Mouse (Mus musculus): Measurements from ENCODE around the gene Wfs1. TPM values are rescaled to one million over a fixed set of nuclear protein-coding genes. Genes with fewer than 3 reads are reported as not detected.

Wfs1 gene
- polyA plus RNA-seq, 1 experiment from 2014 or later = 13.1 TPM

DNA sequence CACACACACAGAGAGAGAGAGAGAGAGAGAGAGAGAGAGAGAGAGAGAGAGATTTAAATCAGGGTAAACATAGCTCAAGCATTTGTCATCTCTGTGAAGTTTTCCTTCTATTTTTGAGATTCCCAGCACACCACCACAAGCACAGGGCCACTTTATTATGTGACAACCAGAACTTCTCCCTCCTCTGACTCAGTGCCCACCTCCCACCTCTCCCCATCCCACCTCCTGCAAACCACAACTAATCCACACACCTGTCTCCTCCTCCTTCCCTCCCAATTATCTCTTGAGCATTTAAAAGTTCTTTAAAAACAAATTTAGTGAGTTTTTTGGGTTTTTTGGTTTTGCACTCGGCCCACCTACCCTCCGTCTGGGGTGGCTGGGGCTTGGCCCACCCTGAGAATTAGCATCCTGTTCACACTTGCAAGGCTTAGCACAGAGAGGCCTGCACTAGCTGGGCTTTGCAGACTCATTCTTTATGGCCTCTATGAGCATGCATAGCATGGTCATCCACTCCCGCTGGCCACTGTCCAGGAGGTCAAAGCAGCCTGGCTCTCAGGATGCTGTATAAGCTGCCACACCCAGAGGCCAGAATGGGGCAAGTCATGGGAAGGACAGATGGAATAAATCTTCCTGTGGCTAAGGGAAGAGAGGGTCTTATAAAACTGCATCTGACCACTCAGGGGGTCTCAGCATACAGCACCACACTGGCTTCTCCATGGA lies 1.8 kb upstream of the Wfs1 start:
- Histone ChIP-seq H3K27me3 (ENCODE audit: control insufficient read depth, insufficient read depth, low read length) (no peaks in the 10 kb centered on the region), H3K4me3 (replicated peaks; ENCODE audit: low read length) (no peak overlapping the region), H3K4me1 (ENCODE audit: control insufficient read depth, insufficient read depth, low read length) (peaks cover 9% of the 10 kb centered on the region), H3K27ac (ENCODE audit: low read length) (no peak overlapping the region), H3K36me3 (ENCODE audit: control insufficient read depth, insufficient read depth, low read length) (no peaks in the 10 kb centered on the region), H3K4me2 (ENCODE audit: low read depth, low read length) (no peak overlapping the region), H3K9me3 (replicated peaks; ENCODE audit: control insufficient read depth, low read length) (no peaks in the 10 kb centered on the region), H3K9ac (ENCODE audit: low read length) (no peak overlapping the region)
- 65% methylated on average over 3 of the region's 3 CpGs for WGBS
- no peak for ATAC-seq (ENCODE audit: insufficient read depth, low FRiP score)

DNA sequence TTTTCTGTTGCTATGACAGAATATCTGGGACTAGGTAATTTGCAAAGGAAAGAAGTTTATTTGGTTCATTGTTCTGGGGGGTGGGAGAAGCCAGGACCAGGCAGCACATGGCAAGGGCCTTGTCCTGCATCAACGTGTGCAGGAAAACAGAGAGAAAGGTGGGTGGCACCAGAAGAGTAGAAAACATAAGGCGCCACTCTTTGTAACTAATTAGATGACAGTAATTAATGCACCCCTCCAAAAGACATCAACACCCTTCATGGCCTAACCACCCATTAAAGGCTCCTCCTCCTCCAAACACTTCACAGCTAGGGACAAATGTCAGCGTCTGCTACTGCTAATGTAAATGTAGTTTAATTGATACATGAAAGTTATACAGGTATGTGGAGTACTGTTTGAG lies 1.2 kb upstream of the Wfs1 start:
- no peaks in the 10 kb centered on the region for H3K9me3 ChIP-seq (replicated peaks; ENCODE audit: control insufficient read depth, low read length)
- no peak overlapping the region for H3K9ac ChIP-seq (ENCODE audit: low read length)
- H3K36me3 ChIP-seq (ENCODE audit: control insufficient read depth, insufficient read depth, low read length) = no peaks in the 10 kb centered on the region
- H3K27me3 ChIP-seq (ENCODE audit: control insufficient read depth, insufficient read depth, low read length) = no peaks in the 10 kb centered on the region
- H3K27ac ChIP-seq (ENCODE audit: low read length) = no peak overlapping the region
- no peak overlapping the region for H3K4me2 ChIP-seq (ENCODE audit: low read depth, low read length)
- H3K4me3 ChIP-seq (replicated peaks; ENCODE audit: low read length) = no peak overlapping the region
- ATAC-seq (ENCODE audit: insufficient read depth, low FRiP score) = no peak
- peaks cover 9% of the 10 kb centered on the region for H3K4me1 ChIP-seq (ENCODE audit: control insufficient read depth, insufficient read depth, low read length)
- WGBS = 49% methylated on average over 3 of the region's 3 CpGs

DNA sequence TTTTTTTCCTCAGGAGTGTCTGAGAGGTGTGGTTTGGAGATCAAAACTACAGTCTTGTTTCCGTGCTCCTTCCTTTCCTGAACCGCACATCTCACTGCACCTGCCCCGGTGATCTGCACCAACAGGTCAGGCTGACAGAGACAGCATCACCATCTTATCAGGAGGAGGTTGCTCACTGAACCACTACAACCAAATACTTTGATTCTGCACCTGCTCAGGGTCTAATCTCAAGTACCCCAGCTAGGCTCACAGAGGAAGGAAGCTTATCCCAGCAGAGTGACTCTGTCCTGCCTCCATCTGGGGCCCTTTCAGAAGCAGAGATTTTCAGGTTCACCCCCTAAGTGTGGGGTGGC lies 596 bp upstream of the Wfs1 start:
- Histone ChIP-seq H3K4me1 (ENCODE audit: control insufficient read depth, insufficient read depth, low read length) (peaks cover 9% of the 10 kb centered on the region), H3K36me3 (ENCODE audit: control insufficient read depth, insufficient read depth, low read length) (no peaks in the 10 kb centered on the region), H3K4me2 (ENCODE audit: low read depth, low read length) (peak overlapping the region; percentile 80), H3K9me3 (replicated peaks; ENCODE audit: control insufficient read depth, low read length) (no peaks in the 10 kb centered on the region), H3K9ac (ENCODE audit: low read length) (no peak overlapping the region), H3K27ac (ENCODE audit: low read length) (peak overlapping the region; percentile 81), H3K27me3 (ENCODE audit: control insufficient read depth, insufficient read depth, low read length) (no peaks in the 10 kb centered on the region), H3K4me3 (replicated peaks; ENCODE audit: low read length) (peak overlapping the region; percentile 88)
- ATAC-seq (ENCODE audit: insufficient read depth, low FRiP score) = no peak
- WGBS = 10% methylated on average over 3 of the region's 3 CpGs

DNA sequence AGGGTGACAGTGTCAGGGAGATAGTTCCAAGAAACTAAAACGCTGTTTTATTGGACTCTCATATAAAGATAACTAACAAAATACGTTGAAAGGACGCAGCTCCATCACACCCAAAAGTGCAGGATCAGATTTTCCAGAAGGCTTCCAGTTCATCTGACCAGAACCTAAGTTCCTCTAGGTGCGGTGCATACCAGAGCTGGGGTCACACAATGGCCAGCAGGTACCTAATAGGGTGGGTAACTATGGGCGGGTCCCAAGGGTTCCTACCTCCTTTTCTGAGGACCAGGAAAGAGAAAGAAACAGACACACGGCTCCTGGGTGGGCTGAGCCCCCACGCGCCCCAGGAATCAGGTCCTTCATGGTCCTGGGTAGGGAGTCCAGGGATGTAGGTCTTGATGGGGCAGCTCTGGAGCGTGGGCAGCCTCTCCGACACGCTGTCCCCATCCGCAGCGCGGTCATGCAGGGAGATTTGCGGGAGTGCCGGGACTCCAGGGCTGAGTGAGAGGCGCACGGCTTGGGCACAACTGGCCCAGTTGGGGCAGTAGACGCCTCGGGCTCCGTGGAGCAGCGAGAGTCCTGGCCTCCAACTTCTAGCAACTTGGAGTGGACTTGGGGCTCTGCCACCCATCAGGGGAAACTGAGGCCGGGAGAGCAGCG lies 753 bp downstream of the Wfs1 start:
- 10% methylated on average over 24 of the region's 24 CpGs for WGBS
- peak overlapping the region; percentile 66 for H3K27ac ChIP-seq (ENCODE audit: low read length)
- peak; percentile 15; the same call in 1 of the 2 replicates for ATAC-seq (ENCODE audit: insufficient read depth, low FRiP score)
- peak overlapping the region; percentile 88 for H3K4me3 ChIP-seq (replicated peaks; ENCODE audit: low read length)
- peaks cover 9% of the 10 kb centered on the region for H3K4me1 ChIP-seq (ENCODE audit: control insufficient read depth, insufficient read depth, low read length)
- H3K27me3 ChIP-seq (ENCODE audit: control insufficient read depth, insufficient read depth, low read length) = no peaks in the 10 kb centered on the region
- H3K9ac ChIP-seq (ENCODE audit: low read length) = peak overlapping the region; percentile 89
- peak overlapping the region; percentile 97 for H3K4me2 ChIP-seq (ENCODE audit: low read depth, low read length)
- no peaks in the 10 kb centered on the region for H3K9me3 ChIP-seq (replicated peaks; ENCODE audit: control insufficient read depth, low read length)
- no peaks in the 10 kb centered on the region for H3K36me3 ChIP-seq (ENCODE audit: control insufficient read depth, insufficient read depth, low read length)

DNA sequence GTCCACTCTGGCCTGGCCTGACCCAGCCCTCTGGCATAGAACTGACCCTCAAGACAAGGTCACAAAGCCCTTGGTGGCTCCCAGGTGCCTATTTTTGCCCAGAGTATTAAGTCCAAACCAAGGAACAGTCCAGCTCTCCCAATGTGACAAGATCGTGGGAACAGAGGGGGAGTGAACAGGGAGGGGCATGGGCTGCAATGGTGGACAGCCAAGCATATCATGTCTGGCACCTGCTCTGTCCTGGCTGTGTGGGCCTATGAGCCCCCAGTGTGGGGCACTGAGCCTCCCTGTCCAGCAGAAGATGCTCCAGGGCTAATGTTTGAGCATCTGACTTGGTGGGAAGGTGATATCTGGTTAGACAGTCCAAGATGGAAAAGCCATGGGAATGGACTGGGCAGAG lies 2.4 kb downstream of the Wfs1 start:
- no peak for ATAC-seq (ENCODE audit: insufficient read depth, low FRiP score)
- H3K9me3 ChIP-seq (replicated peaks; ENCODE audit: control insufficient read depth, low read length) = no peaks in the 10 kb centered on the region
- 57% methylated on average over 1 of the region's 1 CpGs for WGBS
- H3K4me2 ChIP-seq (ENCODE audit: low read depth, low read length) = no peak overlapping the region
- no peak overlapping the region for H3K4me3 ChIP-seq (replicated peaks; ENCODE audit: low read length)
- no peak overlapping the region for H3K27ac ChIP-seq (ENCODE audit: low read length)
- no peaks in the 10 kb centered on the region for H3K36me3 ChIP-seq (ENCODE audit: control insufficient read depth, insufficient read depth, low read length)
- no peak overlapping the region for H3K9ac ChIP-seq (ENCODE audit: low read length)
- H3K4me1 ChIP-seq (ENCODE audit: control insufficient read depth, insufficient read depth, low read length) = peaks cover 9% of the 10 kb centered on the region
- no peaks in the 10 kb centered on the region for H3K27me3 ChIP-seq (ENCODE audit: control insufficient read depth, insufficient read depth, low read length)

DNA sequence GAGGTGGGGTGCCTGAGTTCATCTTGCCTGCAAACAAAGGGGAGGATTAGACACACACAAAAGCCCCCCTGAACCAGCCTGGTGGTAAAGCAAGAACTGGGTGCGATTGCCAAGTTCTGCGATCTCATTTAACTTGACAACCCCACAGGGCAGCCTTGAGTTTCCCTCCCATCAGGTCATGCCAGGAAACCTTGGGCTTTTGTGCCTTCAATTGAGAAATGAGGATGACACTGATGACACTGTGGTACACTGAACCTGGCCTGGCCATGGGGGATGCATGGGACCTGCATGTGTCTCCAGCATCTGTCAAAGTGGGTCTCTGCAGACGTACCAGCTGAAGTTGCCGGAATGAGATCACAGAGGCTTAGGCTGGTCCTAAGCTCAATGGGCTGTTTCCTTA lies 6.7 kb downstream of the Wfs1 start:
- no peak for ATAC-seq (ENCODE audit: insufficient read depth, low FRiP score)
- H3K4me3 ChIP-seq (replicated peaks; ENCODE audit: low read length) = no peak overlapping the region
- no peaks in the 10 kb centered on the region for H3K4me1 ChIP-seq (ENCODE audit: control insufficient read depth, insufficient read depth, low read length)
- 84% methylated on average over 4 of the region's 4 CpGs for WGBS
- H3K27me3 ChIP-seq (ENCODE audit: control insufficient read depth, insufficient read depth, low read length) = no peaks in the 10 kb centered on the region
- H3K36me3 ChIP-seq (ENCODE audit: control insufficient read depth, insufficient read depth, low read length) = no peaks in the 10 kb centered on the region
- no peaks in the 10 kb centered on the region for H3K9me3 ChIP-seq (replicated peaks; ENCODE audit: control insufficient read depth, low read length)
- H3K27ac ChIP-seq (ENCODE audit: low read length) = no peak overlapping the region
- no peak overlapping the region for H3K9ac ChIP-seq (ENCODE audit: low read length)
- no peak overlapping the region for H3K4me2 ChIP-seq (ENCODE audit: low read depth, low read length)

DNA sequence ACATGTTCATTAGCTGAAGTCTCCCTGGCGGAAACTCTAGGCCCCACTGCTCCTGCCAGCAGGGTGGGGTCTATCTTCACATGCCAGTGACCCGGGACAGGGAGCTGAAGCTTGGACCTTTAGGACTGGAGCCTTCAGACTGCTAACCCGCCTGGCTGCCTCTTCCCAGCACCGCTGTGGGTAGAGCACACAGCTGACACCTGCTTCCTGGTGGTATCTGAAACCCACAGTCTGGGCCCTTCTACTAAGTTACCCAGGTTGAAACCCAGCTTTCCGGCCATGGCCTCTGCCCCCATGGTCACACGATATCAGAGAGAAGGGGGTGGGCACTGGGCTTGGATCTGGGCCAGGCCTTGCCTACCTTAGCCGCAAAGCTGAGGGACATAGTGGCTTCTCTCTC lies 9.4 kb downstream of the Wfs1 start:
- Histone ChIP-seq H3K36me3 (ENCODE audit: control insufficient read depth, insufficient read depth, low read length) (no peaks in the 10 kb centered on the region), H3K27ac (ENCODE audit: low read length) (no peak overlapping the region), H3K9me3 (replicated peaks; ENCODE audit: control insufficient read depth, low read length) (no peaks in the 10 kb centered on the region), H3K27me3 (ENCODE audit: control insufficient read depth, insufficient read depth, low read length) (no peaks in the 10 kb centered on the region), H3K4me2 (ENCODE audit: low read depth, low read length) (no peak overlapping the region), H3K9ac (ENCODE audit: low read length) (no peak overlapping the region), H3K4me1 (ENCODE audit: control insufficient read depth, insufficient read depth, low read length) (no peaks in the 10 kb centered on the region), H3K4me3 (replicated peaks; ENCODE audit: low read length) (no peak overlapping the region)
- WGBS = 75% methylated on average over 7 of the region's 7 CpGs
- ATAC-seq (ENCODE audit: insufficient read depth, low FRiP score) = no peak

DNA sequence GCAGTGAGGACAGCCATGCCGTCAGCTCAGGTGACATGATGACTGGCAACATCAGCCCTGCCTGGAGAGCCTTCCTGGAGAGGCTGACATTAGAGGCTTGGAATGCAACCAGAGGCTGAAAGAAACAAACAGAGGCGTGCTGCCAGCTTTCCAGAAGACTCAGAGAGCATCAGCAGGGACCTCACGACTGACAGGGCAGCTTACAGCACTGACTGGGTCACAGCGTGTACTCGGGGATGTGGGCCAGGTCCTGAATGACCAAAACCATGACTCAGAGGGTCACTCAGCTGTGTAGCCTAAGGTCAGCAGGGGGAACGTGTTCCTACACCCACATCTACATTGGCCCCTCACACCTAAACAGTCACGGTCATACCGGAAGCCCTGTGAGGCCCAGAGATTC lies 10.0 kb downstream of the Wfs1 start:
- no peaks in the 10 kb centered on the region for H3K36me3 ChIP-seq (ENCODE audit: control insufficient read depth, insufficient read depth, low read length)
- WGBS = 62% methylated on average over 8 of the region's 8 CpGs
- H3K9me3 ChIP-seq (replicated peaks; ENCODE audit: control insufficient read depth, low read length) = no peaks in the 10 kb centered on the region
- H3K4me1 ChIP-seq (ENCODE audit: control insufficient read depth, insufficient read depth, low read length) = no peaks in the 10 kb centered on the region
- no peak overlapping the region for H3K4me2 ChIP-seq (ENCODE audit: low read depth, low read length)
- H3K27me3 ChIP-seq (ENCODE audit: control insufficient read depth, insufficient read depth, low read length) = no peaks in the 10 kb centered on the region
- no peak overlapping the region for H3K27ac ChIP-seq (ENCODE audit: low read length)
- no peak overlapping the region for H3K9ac ChIP-seq (ENCODE audit: low read length)
- H3K4me3 ChIP-seq (replicated peaks; ENCODE audit: low read length) = no peak overlapping the region
- no peak for ATAC-seq (ENCODE audit: insufficient read depth, low FRiP score)

DNA sequence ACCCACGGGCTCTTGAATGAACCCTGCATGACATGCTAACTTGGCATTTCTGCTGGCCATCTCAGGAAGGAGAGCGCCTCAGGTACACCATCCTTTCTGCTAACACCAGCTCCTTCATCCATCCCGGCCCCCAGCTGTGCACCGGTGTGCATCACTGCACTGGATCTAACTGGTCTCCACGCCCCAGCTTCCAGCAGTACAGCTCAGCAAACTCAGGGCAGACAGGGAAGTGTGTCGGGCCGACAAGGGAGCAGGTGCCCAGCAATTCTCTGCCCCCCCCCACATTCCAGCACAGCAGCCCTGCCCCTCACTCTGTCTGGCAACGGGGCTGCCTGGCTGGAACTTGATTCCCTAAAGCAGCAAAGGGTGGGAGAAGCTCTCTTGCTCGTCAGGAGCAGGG lies 11.2 kb downstream of the Wfs1 start:
- H3K9me3 ChIP-seq (replicated peaks; ENCODE audit: control insufficient read depth, low read length) = no peaks in the 10 kb centered on the region
- no peaks in the 10 kb centered on the region for H3K27me3 ChIP-seq (ENCODE audit: control insufficient read depth, insufficient read depth, low read length)
- no peak overlapping the region for H3K4me3 ChIP-seq (replicated peaks; ENCODE audit: low read length)
- H3K27ac ChIP-seq (ENCODE audit: low read length) = no peak overlapping the region
- H3K4me1 ChIP-seq (ENCODE audit: control insufficient read depth, insufficient read depth, low read length) = no peaks in the 10 kb centered on the region
- H3K36me3 ChIP-seq (ENCODE audit: control insufficient read depth, insufficient read depth, low read length) = no peaks in the 10 kb centered on the region
- 63% methylated on average over 9 of the region's 9 CpGs for WGBS
- no peak overlapping the region for H3K4me2 ChIP-seq (ENCODE audit: low read depth, low read length)
- no peak overlapping the region for H3K9ac ChIP-seq (ENCODE audit: low read length)
- ATAC-seq (ENCODE audit: insufficient read depth, low FRiP score) = no peak
